Mouse (Mus musculus): ENCODE results near the gene Gfi1. TPM values are rescaled to one million over a fixed set of nuclear protein-coding genes. Genes with fewer than 3 reads are reported as not detected.

The Gfi1 gene
- polyA plus RNA-seq, 1 experiment from 2014 or later, result not detected

Other genes with a start within 250 kb of the Gfi1 start
- gene Gm42669, start 218.4 kb downstream of the Gfi1 start, polyA plus RNA-seq (2015; fragmentation: Nextera tagmentation; extraction: Ambion mirVana), result 0.08 and 0.29 TPM in 2 replicates
- gene 1700028K03Rik, start 191.3 kb downstream of the Gfi1 start, polyA plus RNA-seq (2015; fragmentation: Nextera tagmentation; extraction: Ambion mirVana), result 0.08 and 0.20 TPM in 2 replicates
- gene Rpap2, start 128.7 kb downstream of the Gfi1 start, polyA plus RNA-seq (2015; fragmentation: Nextera tagmentation; extraction: Ambion mirVana), result 10.2 and 11.7 TPM in 2 replicates
- gene Glmn, start 128.1 kb downstream of the Gfi1 start, polyA plus RNA-seq (2015; fragmentation: Nextera tagmentation; extraction: Ambion mirVana), result 18.7 and 22.9 TPM in 2 replicates
- gene Ube2d2b, start 104.1 kb upstream of the Gfi1 start, polyA plus RNA-seq (2015; fragmentation: Nextera tagmentation; extraction: Ambion mirVana), result 0.13 and 0.20 TPM in 2 replicates
- 45.7 and 49.0 TPM in 2 replicates for gene Evi5, start 149.1 kb upstream of the Gfi1 start, polyA plus RNA-seq (2015; fragmentation: Nextera tagmentation; extraction: Ambion mirVana)
- gene Rpl5, start 174.5 kb upstream of the Gfi1 start, polyA plus RNA-seq (2015; fragmentation: Nextera tagmentation; extraction: Ambion mirVana), result 49.9 and 50.8 TPM in 2 replicates